Mouse (Mus musculus): ENCODE measurements at regions not wholly inside any gene's neighbourhood (a gene's known extent, or its start where the extent isn't known, plus 50 kb on each side); places are given as distances from the start of the nearest gene placed in this dataset.
"Not testable (repeated sequence)": the region's sequence is repeated elsewhere in the genome, so short reads cannot be mapped to it uniquely, and the experiment has no call there.

GRCm38 (mm10) chr2:95433996-95434395 lies 884.0 kb upstream of the Lrrc4c start:
- not testable (repeated sequence) for DNase-seq (ENCODE audit: low spot score in 2 of 2)

- no peak for DNase-seq (ENCODE audit: low spot score in 2 of 2)
Observed at GRCm38 (mm10) chr2:95440957-95441356, 877.0 kb upstream of the Lrrc4c start.

DNA sequence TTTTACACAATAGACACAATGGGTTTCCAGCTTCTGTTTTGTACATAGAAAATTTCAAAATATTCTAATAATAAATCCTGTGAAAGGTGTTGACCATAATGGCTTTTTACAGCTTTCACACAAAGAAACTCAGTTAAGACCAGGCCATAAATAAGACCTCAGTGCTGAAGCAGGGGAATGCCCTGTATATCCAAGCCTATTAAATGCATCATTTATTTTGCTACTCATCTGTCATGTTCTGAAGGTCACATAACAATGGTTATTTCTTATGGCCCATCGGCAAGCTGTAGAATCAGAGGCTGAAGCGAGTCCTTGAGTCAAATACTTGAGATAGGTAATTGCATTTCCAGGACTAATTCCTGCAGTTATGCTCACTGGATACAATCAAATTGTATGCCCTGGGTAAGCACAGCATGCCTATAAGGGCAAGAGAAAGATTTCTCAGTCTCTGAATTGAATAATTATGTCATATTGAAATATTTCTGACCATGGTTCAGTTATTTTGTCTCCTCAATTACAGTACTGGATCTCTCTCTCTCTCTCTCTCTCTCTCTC lies 874.6 kb upstream of the Lrrc4c start:
- no peak for DNase-seq (ENCODE audit: low spot score in 2 of 2)

DNA sequence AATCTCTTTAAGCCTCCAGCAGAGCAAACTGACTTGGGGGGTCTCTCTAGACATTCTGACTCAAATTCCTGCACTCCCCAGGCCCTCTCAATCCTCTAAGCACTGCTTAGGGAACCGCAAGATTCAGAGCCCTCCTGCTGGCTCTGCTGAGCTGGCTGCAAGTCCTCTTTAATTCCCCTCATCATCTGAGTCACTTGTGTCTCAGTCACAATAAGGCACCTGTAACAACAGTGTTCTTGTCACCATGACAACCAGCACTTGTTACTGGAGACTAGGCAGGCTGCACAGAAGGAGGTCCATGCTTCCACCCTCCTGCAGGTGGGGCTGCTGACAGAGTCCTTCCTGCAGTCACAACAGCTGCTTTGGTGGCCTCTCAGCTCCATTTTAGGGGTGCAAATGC lies 869.1 kb upstream of the Lrrc4c start:
- peak; percentile 4 to 7 for DNase-seq (ENCODE audit: low spot score in 2 of 2)

DNA sequence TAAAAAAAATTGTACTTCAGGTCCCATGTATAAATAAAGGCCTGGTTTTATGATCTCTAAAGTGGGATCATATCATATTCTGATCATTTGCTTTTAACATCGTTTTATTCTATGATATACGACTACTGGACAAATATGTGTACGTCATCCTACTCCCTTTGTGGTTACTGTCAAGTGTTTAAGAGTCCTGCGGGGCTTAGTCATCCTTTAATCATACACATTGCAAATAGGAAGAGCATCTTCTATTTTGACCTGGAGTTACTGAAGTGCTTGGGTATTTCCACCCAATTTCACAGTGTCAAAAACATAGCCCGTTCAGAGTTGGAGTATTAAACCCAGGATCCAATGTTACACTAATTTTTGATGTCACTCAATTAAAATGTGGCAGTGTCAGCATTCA lies 838.1 kb upstream of the Lrrc4c start:
- DNase-seq (ENCODE audit: low spot score in 2 of 2), result no peak

DNA sequence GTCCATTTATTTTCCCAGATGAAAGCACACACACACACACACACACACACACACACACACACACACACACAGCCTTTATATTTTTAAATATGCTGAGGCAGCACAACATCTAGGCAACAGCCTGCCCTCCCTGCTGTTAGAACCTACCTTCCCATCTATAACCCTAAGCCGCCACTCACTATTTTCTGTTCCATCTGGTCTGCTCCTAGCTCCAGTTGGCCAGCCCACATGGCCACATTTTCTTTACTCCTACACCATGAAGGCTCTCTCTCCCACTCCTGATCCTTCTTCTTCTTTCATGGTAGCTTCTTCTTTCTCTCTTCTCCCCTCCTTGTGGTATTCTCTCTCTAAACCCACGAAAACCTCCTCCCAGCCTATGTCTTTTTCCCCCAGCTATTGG lies 834.6 kb upstream of the Lrrc4c start:
- no peak for DNase-seq (ENCODE audit: low spot score in 2 of 2)

GRCm38 (mm10) chr2:95487580-95488135 lies 830.3 kb upstream of the Lrrc4c start:
- DNase-seq (ENCODE audit: low spot score in 2 of 2), result no peak

GRCm38 (mm10) chr2:95494026-95494697 lies 823.8 kb upstream of the Lrrc4c start:
- no peak for DNase-seq (ENCODE audit: low spot score in 2 of 2)

- DNase-seq (ENCODE audit: low spot score in 2 of 2), result no peak
Observed at GRCm38 (mm10) chr2:95494698-95495088, 823.3 kb upstream of the Lrrc4c start.

- DNase-seq (ENCODE audit: low spot score in 2 of 2), result no peak
Observed at GRCm38 (mm10) chr2:95511286-95511685, 806.7 kb upstream of the Lrrc4c start.

DNA sequence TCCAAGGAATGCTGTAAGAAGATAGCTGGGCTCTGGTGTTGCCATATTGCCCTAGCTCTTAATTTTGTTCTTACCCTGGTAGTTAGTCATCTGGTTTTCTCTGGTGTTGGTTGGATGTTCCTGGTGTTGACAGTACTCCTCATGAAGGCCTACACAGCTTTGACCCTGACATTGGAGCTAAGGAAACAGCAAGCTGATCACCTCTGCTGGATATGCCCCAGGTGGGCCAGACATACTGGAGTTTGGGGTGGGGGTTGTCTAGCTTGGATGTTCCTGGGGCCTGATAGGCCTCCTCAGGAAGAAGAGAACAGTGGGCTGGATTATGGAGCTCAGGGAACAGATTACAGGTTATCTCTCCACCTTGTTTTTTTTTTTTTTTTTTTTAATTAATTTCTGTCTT lies 796.3 kb upstream of the Lrrc4c start:
- DNase-seq (ENCODE audit: low spot score in 2 of 2), result no peak

DNA sequence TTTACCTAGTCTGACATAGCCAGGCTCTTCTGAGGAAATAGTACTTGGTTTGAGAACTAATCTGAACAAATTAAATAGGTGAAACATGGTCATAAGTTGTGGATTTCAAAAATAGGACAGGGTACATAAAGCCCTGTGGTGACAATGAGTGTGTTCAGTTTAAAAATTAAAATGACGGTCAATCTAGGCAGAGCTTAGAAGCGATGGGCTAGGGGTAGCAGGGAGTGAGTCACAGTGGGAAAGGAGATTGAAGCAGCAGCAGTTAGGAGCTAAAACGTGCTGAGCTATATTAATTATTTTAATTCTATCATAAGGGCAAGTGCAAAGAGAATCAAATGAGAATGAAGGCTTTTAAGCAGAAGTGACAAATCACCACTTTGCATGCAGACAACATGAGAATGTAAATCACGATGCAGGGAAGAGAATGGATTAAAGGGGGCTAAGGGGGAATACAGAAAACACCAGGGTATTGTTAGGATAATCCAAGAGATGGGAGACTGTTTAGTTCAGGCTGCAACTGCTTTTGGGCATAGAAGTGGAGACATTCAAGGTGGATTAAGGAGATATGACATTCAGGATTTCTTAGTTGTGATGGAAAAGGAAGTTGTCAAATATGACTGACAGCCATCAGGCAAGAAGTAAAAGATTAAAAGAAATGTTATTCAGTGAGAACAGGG lies 793.2 kb upstream of the Lrrc4c start:
- DNase-seq (ENCODE audit: low spot score in 2 of 2), result no peak

DNA sequence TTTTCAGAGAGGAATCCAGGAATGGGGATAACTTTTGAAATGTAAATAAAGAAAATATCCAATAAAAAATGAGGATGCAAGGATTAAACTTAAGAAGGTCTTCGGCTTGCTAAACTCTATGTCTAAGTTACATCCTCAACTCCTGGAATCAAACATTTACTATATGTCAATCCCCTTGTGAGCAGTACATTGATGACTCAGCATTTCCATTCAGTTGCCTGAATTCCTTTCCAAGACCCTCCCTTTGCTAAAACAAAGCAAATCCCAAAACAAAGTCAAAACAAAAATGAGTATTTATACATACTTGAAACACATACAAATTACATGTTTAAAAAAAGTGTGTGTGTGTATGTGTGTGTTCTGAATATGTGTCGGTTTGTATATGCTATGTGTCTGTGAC lies 753.9 kb upstream of the Lrrc4c start:
- DNase-seq (ENCODE audit: low spot score in 2 of 2), result no peak

GRCm38 (mm10) chr2:95575882-95576281 lies 742.1 kb upstream of the Lrrc4c start:
- no peak for DNase-seq (ENCODE audit: low spot score in 2 of 2)

DNA sequence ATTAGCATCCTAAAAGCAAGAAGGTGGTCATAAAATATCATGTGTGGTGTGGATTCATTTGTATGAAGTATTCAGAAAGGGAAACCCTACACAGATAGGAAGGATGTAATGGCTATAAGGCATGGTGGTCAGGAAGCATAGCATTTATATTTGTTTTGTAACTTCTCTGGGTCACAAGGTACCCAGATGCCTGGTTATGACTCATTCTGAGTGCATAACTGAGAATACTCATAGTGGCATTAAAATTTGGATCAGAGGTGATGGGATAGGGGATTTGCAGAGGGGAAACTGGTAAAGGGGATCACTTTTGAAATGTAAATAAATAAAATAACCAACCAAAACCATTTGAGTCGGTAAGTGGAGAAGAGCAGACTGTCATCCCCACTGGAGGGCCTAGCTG lies 738.8 kb upstream of the Lrrc4c start:
- DNase-seq (ENCODE audit: low spot score in 2 of 2), result no peak

DNA sequence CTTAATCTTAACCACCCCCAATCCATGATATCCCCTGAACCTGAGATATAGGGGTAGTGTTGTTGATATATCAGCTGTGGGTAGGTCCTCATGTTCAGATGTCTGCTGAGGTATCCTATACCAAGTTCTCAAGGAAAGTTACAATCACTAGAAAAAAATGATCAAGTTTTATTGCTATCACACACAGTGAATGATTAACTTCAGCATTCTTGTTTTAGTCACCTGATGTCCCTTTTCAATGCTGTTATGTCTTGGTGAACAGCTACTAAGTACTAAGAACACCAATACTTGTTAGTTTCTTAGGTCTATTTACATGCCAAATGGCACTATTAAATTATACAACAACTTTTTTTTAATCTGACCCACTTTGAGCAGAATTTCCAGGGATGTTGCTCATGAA lies 732.0 kb upstream of the Lrrc4c start:
- DNase-seq (ENCODE audit: low spot score in 2 of 2), result no peak

DNA sequence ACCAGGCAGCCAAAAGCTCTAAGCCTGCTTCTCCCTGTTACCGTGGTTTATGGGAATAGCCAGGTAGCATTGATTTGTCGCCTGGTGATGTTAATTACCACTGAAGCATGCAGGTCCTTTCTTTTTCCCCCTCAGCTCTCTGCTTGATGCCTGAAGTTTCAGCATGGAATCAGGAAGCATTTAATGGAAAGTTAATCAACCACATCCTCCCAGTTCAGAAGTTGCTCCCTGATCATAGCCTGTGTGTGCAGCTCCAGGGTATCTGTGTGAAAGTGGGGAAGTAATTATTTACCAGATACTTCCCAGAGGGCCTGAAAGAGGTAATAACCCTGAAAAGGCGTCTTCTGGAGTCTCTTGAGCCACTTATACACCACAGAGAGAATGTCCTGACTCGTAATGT lies 730.9 kb upstream of the Lrrc4c start:
- DNase-seq (ENCODE audit: low spot score in 2 of 2), result no peak

DNA sequence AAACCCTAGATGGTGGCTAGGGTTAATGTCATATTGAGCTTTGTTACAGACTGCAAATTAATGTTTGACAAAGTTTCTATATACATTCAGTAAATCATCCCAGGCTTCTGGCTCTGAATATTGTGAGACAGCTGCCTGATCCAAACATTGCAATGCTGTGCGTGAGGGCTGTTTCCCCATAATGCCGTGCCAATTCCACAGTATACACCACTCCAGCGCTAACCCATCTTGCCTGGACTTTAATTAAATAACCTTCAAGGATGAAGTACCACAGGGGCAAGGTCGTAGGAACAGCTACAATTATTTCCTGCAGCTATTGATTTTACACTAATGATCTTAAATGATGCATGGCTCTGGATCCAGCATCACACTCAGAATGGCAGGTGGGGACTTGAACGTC lies 704.6 kb upstream of the Lrrc4c start:
- no peak for DNase-seq (ENCODE audit: low spot score in 2 of 2)

- DNase-seq (ENCODE audit: low spot score in 2 of 2), result no peak
Observed at GRCm38 (mm10) chr2:95637533-95637932, 680.4 kb upstream of the Lrrc4c start.

DNA sequence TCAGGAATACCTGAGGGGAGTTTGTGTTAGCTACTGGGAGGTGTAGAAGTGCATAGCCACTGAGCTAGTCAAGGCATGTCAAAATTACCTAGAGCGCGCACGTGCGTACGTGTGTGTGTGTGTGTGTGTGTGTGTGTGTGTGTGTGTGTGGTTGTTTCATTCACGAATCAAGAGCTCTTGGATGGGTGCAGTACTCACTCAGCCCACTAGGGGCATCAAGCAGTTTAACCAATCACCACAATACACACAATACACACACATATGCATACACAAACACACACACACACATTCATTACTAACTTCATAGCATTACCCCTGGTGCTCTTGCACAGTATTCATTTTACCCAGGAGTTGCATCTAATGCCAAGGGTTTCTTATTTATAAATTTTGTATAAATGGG lies 643.6 kb upstream of the Lrrc4c start:
- peak in 1 of 2 experiments; percentile 3 for DNase-seq (ENCODE audit: low spot score in 2 of 2)

DNA sequence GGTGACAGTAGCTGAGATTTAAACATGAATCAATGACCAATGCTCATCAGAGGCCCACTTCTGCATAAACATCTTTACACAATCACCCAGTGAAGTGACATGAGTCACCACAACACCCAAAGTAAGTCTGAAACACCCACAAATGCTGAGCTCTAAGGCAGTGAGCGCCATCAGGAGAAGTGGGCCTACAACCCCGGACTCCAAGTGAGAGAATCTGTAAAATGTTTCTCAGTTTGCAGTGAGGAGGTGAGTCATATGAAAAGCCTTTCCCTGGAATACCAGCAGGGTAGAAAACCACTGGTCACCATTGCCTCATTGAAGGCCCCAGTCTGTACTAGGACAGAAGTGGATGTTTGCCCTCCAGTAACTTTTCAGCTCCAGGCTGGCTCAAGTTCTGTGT lies 602.6 kb upstream of the Lrrc4c start:
- no peak for DNase-seq (ENCODE audit: low spot score in 2 of 2)

All from frontal cortex, postnatal 14 days (tissue).